Mouse (Mus musculus): ENCODE results near the gene Eif2b2. TPM values are rescaled to one million over a fixed set of nuclear protein-coding genes. Genes with fewer than 3 reads are reported as not detected.

Gene Eif2b2
- 87.8 and 91.3 TPM in 2 replicates for polyA plus RNA-seq (2012; rRNA removed)

- peak; percentile 98 to 99 for DNase-seq (ENCODE audit: extremely low spot score in 1 of 2, low spot score in 1 of 2)
Observed at GRCm38 (mm10) chr12:85219236-85219904, at the start of gene Eif2b2. TSS of gene Eif2b2 (plus strand) at chr12:85219481.

DNA sequence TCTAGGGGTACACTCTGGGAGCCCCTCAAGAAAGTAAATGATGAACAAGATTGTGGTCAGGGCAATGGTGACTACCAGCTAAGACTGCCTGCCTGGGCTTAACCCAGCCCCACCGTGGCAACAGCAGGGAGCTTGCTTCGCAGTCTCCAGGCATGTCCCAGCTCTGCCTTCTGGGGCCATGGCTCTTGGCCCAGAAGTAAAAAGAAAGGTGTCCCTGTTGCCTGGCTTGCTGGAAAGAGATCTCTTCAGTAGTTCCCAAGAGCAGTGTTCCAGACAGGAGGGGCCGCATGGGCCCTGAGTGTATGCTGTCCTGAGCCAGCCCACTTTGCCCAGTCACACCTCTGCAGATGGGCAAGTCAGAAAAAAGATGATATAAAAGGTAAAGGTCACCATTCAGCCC is 49.4 kb upstream of the Eif2b2 start:
- no peak for DNase-seq (ENCODE audit: extremely low spot score in 1 of 2, low spot score in 1 of 2)

- DNase-seq (ENCODE audit: extremely low spot score in 1 of 2, low spot score in 1 of 2), result no peak
Observed at GRCm38 (mm10) chr12:85170284-85170947, 48.9 kb upstream of the Eif2b2 start.

DNA sequence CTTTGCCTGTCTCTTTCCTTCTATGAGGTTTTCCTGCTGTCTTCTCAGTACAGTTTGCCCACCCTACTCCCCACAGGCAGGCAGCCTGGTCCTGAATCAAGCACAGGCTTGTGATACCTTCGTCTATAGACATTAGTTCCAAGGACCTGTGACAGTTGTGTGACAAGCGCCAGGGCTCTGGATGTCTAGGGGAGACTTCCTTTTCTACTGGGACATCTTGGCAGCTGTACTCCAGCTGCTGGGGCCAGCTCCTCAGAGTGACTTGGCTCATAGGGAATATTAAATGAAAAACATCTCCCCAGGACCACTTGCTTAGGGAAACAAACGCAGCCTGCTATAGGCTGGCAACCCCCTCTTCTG is 48.4 kb upstream of the Eif2b2 start:
- DNase-seq (ENCODE audit: extremely low spot score in 1 of 2, low spot score in 1 of 2), result no peak

- DNase-seq (ENCODE audit: extremely low spot score in 1 of 2, low spot score in 1 of 2), result no peak
Observed at GRCm38 (mm10) chr12:85174016-85174415, 45.3 kb upstream of the Eif2b2 start.

DNA sequence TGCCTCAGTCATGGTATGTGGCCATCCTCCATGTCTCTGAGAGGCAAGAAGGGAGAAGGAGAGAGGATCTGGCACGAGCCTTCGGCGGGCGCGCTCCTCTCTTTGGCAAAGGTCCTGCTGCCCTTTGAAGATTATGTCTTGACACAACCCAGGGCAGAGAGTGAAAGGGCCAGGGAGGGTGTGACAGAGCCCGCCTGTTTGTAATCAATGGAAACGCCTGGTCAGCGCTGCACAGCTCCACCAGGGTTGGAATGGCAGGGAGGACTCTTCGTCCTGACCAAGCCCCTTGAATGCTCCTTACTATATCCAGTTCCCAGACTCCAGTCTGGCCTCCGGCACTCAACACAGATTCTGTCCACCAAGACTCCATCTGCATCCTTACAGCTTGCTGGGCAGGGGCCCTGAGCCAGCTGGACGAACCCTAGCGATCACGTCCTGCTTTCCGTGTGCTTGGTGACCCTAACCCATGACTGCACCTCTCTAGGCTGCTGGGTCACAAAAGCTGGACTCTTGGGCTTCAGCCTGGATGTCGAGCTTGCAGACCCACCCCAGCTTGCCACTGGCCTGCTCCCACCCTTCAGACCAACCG is 44.1 kb upstream of the Eif2b2 start:
- no peak for DNase-seq (ENCODE audit: extremely low spot score in 1 of 2, low spot score in 1 of 2)

DNA sequence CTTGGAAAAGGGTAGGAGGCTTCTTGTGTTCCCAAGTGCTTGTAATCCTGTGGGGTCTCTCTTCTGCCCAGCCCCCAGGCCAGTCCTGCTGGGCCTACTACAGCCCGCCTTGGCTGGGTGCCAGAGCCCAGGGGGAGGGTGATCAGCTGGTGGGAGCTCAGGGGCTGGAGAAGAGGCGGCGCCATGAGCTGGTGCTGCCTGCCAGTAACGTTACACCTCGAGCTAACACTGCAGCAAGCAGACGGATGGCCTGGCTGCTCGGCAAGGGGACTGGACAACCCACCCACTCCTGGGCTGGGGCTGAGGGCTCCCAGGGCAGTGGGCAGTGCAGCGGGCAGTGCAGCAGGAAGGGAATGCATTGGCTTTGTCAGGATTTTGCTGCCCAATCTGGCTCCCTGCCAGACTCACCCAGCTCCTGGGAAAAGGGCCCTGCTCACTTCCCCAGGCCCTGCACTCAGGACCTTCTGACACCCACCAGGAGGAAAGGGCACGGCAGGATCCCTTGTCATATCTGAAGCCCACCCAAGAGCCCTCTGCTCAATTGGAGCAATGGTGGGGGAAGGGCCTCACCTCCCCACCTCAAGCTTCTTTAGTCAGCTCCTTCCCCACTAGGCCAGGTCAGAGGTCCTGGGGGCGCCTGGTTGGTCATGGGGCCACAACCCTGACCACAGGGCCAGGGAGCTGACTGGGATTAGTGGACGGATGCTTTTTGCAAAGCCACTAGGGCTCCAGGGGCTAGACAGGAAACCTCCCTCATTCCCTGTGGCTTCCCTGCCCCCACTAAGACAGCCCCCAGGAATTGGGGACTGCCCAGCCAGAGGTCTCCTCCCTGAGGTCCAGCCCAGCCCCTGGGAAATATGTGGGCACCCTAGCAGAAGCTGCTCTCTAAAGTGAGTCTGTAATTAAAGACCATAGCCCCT is 43.1 kb upstream of the Eif2b2 start:
- no peak for DNase-seq (ENCODE audit: extremely low spot score in 1 of 2, low spot score in 1 of 2)

GRCm38 (mm10) chr12:85176846-85177523 is 42.3 kb upstream of the Eif2b2 start:
- peak in 1 of 2 experiments; percentile 25 for DNase-seq (ENCODE audit: extremely low spot score in 1 of 2, low spot score in 1 of 2)

DNA sequence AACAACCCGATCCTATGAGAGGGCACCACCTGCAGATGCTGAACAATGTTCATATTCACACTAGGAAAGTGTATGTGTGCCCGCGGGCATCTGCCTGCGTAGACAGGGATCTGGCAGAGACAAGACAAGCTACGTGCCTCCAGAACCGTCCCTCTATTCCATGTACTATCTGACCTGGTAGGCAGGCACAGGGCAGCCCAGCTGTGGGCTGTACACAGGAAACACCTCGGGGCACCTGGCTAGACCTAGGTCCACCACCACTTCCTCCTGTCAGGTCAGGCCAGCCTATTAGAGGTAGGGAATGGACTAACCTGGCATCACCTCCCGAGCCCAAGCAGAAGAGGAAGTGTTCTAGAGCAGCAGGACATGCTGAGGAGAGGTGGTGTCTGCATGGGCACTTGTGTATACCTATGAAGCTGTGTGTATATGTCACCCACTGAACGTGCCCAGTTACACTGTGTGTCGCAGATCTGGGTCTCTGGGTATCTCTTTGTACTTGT is 41.5 kb upstream of the Eif2b2 start, which contains the start of gene Pgf:
Gene Pgf (minus strand): TSS at position 51 of the 500 bp plus-strand sequence.
- DNase-seq (ENCODE audit: extremely low spot score in 1 of 2, low spot score in 1 of 2), result no peak

DNA sequence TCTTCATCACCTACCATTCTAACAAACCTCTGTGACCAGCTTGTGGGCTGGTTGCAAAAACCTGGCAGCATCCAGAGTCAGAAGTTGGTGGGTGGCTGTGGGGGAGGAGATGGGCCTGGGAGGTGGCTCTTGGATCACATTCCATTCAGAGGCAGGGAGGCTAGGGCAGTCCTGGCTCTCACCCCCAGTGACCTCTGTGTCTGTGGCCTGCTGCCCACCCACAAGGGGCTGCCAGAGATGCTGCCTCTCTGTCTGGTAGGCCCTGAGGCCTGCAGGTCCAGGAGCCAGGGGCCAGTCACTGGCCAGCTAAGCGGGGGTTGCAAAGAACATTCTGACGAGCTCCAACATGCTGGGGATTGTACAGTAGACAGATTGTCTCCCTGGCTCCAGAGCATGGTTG is 41.0 kb upstream of the Eif2b2 start:
- no peak for DNase-seq (ENCODE audit: extremely low spot score in 1 of 2, low spot score in 1 of 2)

GRCm38 (mm10) chr12:85181475-85182344 is 37.6 kb upstream of the Eif2b2 start:
- no peak for DNase-seq (ENCODE audit: extremely low spot score in 1 of 2, low spot score in 1 of 2)

GRCm38 (mm10) chr12:85182345-85182643 is 37.0 kb upstream of the Eif2b2 start:
- no peak for DNase-seq (ENCODE audit: extremely low spot score in 1 of 2, low spot score in 1 of 2)

- no peak for DNase-seq (ENCODE audit: extremely low spot score in 1 of 2, low spot score in 1 of 2)
Observed at GRCm38 (mm10) chr12:85182898-85183297, 36.4 kb upstream of the Eif2b2 start.

GRCm38 (mm10) chr12:85184118-85184517 is 35.2 kb upstream of the Eif2b2 start:
- no peak for DNase-seq (ENCODE audit: extremely low spot score in 1 of 2, low spot score in 1 of 2)

GRCm38 (mm10) chr12:85185810-85186209 is 33.5 kb upstream of the Eif2b2 start:
- DNase-seq (ENCODE audit: extremely low spot score in 1 of 2, low spot score in 1 of 2), result no peak

DNA sequence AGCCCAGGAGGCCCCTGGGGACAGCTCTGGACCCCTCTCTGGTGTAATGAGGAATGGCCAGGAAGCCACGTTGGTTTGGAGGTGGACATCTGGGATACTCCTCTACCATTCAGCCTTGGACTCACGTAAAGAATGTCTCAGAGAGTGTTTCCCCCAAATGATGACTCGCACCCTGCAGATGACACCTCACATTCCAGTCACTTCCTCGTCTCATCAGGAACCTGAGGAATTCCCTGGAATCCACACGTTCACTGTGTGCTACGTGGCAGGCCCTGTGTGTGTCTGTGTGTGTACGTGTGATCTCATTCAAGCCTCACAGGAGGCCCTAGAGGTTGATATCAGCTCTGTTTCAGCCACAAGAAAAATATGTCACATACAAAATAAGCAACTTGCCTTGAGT is 32.9 kb upstream of the Eif2b2 start:
- DNase-seq (ENCODE audit: extremely low spot score in 1 of 2, low spot score in 1 of 2), result no peak

GRCm38 (mm10) chr12:85190290-85190689 is 29.0 kb upstream of the Eif2b2 start:
- no peak for DNase-seq (ENCODE audit: extremely low spot score in 1 of 2, low spot score in 1 of 2)

DNA sequence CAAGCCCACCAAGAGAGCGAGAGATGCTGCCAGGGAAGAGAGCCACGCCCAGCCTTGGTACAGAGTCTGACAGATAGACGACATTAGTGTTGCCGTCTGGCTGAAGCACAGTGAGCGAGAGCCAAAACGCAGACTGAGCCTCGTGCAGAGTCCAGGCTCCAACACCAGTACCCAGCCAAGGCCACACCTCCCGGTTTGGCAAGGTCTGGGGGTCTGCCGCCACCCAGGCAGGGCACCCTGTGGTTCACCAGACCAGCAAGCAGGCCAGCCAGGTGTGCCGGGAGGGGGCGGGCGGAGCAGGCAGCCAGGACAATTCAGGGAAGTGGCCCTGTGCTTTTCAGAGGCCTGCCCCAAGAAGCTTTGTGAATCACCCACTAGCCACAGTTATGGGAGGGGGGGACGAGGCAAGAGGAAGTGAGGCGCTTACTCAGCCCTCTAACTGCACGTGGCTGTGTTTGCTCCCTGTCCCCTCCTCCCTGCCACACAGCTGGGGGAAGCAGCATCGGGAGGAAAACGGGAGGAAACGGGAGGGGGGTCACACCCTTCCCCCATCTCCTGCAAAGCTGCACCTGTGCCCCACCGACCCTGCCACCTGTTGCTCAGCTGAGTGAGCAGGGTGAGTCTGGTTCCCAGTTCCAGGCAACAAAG is 26.7 kb upstream of the Eif2b2 start:
- no peak for DNase-seq (ENCODE audit: extremely low spot score in 1 of 2, low spot score in 1 of 2)

GRCm38 (mm10) chr12:85193146-85193545 is 26.1 kb upstream of the Eif2b2 start:
- DNase-seq (ENCODE audit: extremely low spot score in 1 of 2, low spot score in 1 of 2), result no peak

Measured in frontal cortex, adult 2 months (tissue).